In the genomic region with DNA sequence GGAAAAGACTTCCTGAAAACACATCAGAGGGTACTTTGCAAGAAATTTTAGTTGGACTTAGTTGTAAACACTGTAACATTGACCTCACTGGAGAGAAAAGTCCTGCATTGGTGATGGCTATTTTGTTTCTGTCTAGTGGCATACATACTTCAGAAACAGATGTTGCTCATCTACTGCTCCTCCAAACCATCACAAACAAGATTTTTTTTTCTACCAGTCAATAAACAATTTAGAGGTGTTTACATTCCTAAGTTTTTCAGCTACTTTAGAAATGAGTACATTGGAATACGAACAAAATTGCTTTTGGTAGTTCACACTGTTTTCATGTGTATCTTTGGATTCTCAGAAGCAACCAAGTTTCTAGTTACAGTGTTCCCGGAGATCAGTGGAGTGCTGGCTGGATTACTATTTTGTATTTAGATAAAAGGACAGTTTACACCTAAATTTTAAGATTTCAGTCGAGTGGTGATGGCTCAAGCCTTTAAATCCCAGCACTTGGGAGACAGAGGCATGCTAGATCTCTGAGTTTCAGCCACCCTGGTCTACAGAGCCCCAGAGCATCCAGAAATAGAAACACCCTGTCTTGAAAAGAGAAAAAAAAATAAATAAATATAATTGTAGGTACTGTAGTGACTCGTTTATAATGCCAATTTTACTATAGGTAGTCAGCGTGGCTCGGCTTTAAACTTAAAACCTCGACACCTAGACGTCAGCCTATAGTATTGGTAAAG, we compare ENCODE assay signal across 8 mouse cellular contexts. TPM values are rescaled to one million over a fixed set of nuclear protein-coding genes. Genes with fewer than 3 reads are reported as not detected.
DNase-seq lines count a peak whose midpoint lies in the region; ATAC-seq and TF ChIP-seq lines count a peak whose summit lies in the region.

No protein-coding gene starts in this region.

- intact Hi-C loops in heart, postnatal 36 days (cut with DNase I), result loop anchor here (1.0 to 5.0 kb wide), 2 partner anchors 15 to 446 kb away; a partner anchor contains a TSS

- TF ChIP-seq POLR2A in bone marrow, adult 2 months (IDR thresholded peaks at IDR 0.05; ENCODE audit: borderline replicate concordance, control insufficient read depth, low read depth, low read length), result no peak

- H3K36me3 ChIP-seq in heart, postnatal 0 days (replicated peaks; ENCODE audit: control insufficient read depth, insufficient read depth, low read length), result no peaks in the 10 kb centered on the region
- no peaks in the 10 kb centered on the region for H3K36me3 ChIP-seq in hindbrain, embryonic 15.5 days
- H3K36me3 ChIP-seq in midbrain, embryonic 13.5 days, result no peaks in the 10 kb centered on the region

- peak overlapping the region; percentile 57 for H3K4me3 ChIP-seq in heart, postnatal 0 days (ENCODE audit: low read depth, low read length)
- peak overlapping the region; percentile 89 for H3K4me3 ChIP-seq in bone marrow, adult 2 months (replicated peaks; ENCODE audit: control insufficient read depth, low read depth, low read length)
- H3K4me3 ChIP-seq in hindbrain, embryonic 15.5 days, result peak overlapping the region; percentile 63
- peak overlapping the region; percentile 60 for H3K4me3 ChIP-seq in midbrain, embryonic 13.5 days (replicated peaks)

- peak overlapping the region; percentile 60 for H3K9ac ChIP-seq in heart, postnatal 0 days (replicated peaks; ENCODE audit: low read depth, low read length)
- peak overlapping the region; percentile 63 for H3K9ac ChIP-seq in hindbrain, embryonic 15.5 days
- H3K9ac ChIP-seq in midbrain, embryonic 13.5 days (replicated peaks), result peak overlapping the region; percentile 71

- H3K27ac ChIP-seq in heart, postnatal 0 days (ENCODE audit: low read depth), result peak overlapping the region; percentile 99
- peak overlapping the region; percentile 93 for H3K27ac ChIP-seq in bone marrow, adult 2 months (ENCODE audit: control insufficient read depth, insufficient read depth, low read depth, low read length, poor library complexity)
- H3K27ac ChIP-seq in hindbrain, embryonic 15.5 days (replicated peaks), result peak overlapping the region; percentile 98
- peak overlapping the region; percentile 96 for H3K27ac ChIP-seq in midbrain, embryonic 13.5 days

- H3K4me1 ChIP-seq in heart, postnatal 0 days (ENCODE audit: control insufficient read depth, insufficient read depth), result peaks cover 19% of the 10 kb centered on the region
- H3K4me1 ChIP-seq in bone marrow, adult 2 months (ENCODE audit: control insufficient read depth, insufficient read depth, low read length), result peaks cover 1% of the 10 kb centered on the region; the same call in 1 of the 2 replicates
- H3K4me1 ChIP-seq in hindbrain, embryonic 15.5 days (replicated peaks), result peaks cover 18% of the 10 kb centered on the region
- peaks cover 13% of the 10 kb centered on the region for H3K4me1 ChIP-seq in midbrain, embryonic 13.5 days (replicated peaks)

- H3K9me3 ChIP-seq in heart, postnatal 0 days (replicated peaks; ENCODE audit: control insufficient read depth, low read length), result no peaks in the 10 kb centered on the region
- no peaks in the 10 kb centered on the region for H3K9me3 ChIP-seq in hindbrain, embryonic 15.5 days
- H3K9me3 ChIP-seq in midbrain, embryonic 13.5 days, result no peaks in the 10 kb centered on the region

- DNase-seq in heart, postnatal 0 days (ENCODE audit: low spot score), result peak; percentile 52
- DNase-seq in heart, postnatal 36 days, result no peak
- no peak for DNase-seq in Muller cell, postnatal 12 days (ENCODE audit: inconsistent ontology term)
- no peak for DNase-seq in urinary bladder, adult 18-20 months (ENCODE audit: low spot score in 2 of 2)
- DNase-seq in cerebellum, adult 9-10 months, result no peak

- H3K27me3 ChIP-seq in heart, postnatal 0 days (ENCODE audit: control insufficient read depth, insufficient read depth, low read length), result no peaks in the 10 kb centered on the region
- H3K27me3 ChIP-seq in hindbrain, embryonic 15.5 days, result no peaks in the 10 kb centered on the region
- no peaks in the 10 kb centered on the region for H3K27me3 ChIP-seq in midbrain, embryonic 13.5 days

- peak overlapping the region; percentile 66 for H3K4me2 ChIP-seq in heart, postnatal 0 days (ENCODE audit: low read depth, low read length)
- peak overlapping the region; percentile 67 for H3K4me2 ChIP-seq in hindbrain, embryonic 15.5 days
- H3K4me2 ChIP-seq in midbrain, embryonic 13.5 days (replicated peaks), result peak overlapping the region; percentile 63

- no peak for TF ChIP-seq CTCF in heart, postnatal 0 days (IDR thresholded peaks at IDR 0.05; ENCODE audit: low read depth)
- no peak for TF ChIP-seq CTCF in bone marrow, adult 2 months (IDR thresholded peaks at IDR 0.05; ENCODE audit: control insufficient read depth, insufficient read depth, low read length)

- TF ChIP-seq EP300 in heart, postnatal 0 days (IDR thresholded peaks at IDR 0.05; ENCODE audit: low read depth), result no peak

- ATAC-seq in heart, postnatal 0 days (ENCODE audit: insufficient read depth, low read depth), result no peak
- no peak for ATAC-seq in hindbrain, embryonic 15.5 days (ENCODE audit: low FRiP score, low read depth)
- ATAC-seq in midbrain, embryonic 13.5 days, result no peak

- 18% methylated on average over 8 of the region's 8 CpGs for WGBS in heart, postnatal 0 days
- 52% methylated on average over 8 of the region's 8 CpGs for WGBS in bone marrow, adult 2 months
- WGBS in hindbrain, embryonic 15.5 days, result 42% methylated on average over 8 of the region's 8 CpGs
- WGBS in midbrain, embryonic 13.5 days, result 46% methylated on average over 8 of the region's 8 CpGs

RNA-seq across cellular contexts. Expression of a gene that starts 15.6 kb away (rescaled TPM):
- total RNA-seq in heart, postnatal 0 days (2014; rRNA removed; ENCODE audit: low replicate concordance), result 26.7 and 33.9 TPM in 2 replicates
- polyA plus RNA-seq in heart, postnatal 0 days (2015; fragmentation: Nextera tagmentation; extraction: Ambion mirVana), result 38.0 and 38.5 TPM in 2 replicates
- total RNA-seq in heart, postnatal 36 days (2021), result 10 to 100 TPM; 19.2 to 21.6 TPM
- 97.4 and 133 TPM in 2 replicates for polyA plus RNA-seq in bone marrow, adult 2 months (2011; ENCODE audit: insufficient read depth, insufficient read length, low replicate concordance, missing spikeins)
- 63.6 and 66.1 TPM in 2 replicates for polyA plus RNA-seq in hindbrain, embryonic 15.5 days (2015; fragmentation: Nextera tagmentation; extraction: Ambion mirVana)
- 87.8 and 94.2 TPM in 2 replicates for polyA plus RNA-seq in midbrain, embryonic 13.5 days (2015; fragmentation: Nextera tagmentation; extraction: Ambion mirVana)
